Mouse (Mus musculus) liver, adult 2 months (tissue): Measurements from ENCODE around the gene Cntfr.
A peak's percentile ranks its signal among the peaks of the same experiment; 100 is the strongest.

Experiments
- CTCF ChIP-seq: fragments of 200-500 bp; IDR thresholded peaks from 2 replicates; pipeline ENCODE4 v1.5.1; 2011; ENCODE audit warnings: low read depth, low read length, control low read depth
- POLR2A ChIP-seq: fragments of 200-500 bp; IDR thresholded peaks from 2 replicates; pipeline ENCODE4 v1.6.1; 2011; ENCODE audit warnings: low read length, control low read depth; ENCODE audit not compliant: insufficient read depth; ENCODE audit errors: extremely low read depth

- TF ChIP-seq CTCF: peak; percentile 40; the same call in 1 of the 2 replicates
- TF ChIP-seq POLR2A: no peak
Observed at GRCm38 (mm10) chr4:41609681-41610593, 87.0 kb downstream of the Cntfr start.
